Mouse (Mus musculus) limb, embryonic 11.5 days (tissue): Measurements from ENCODE around the gene Gm4858. TPM values are rescaled to one million over a fixed set of nuclear protein-coding genes. Genes with fewer than 3 reads are reported as not detected.
"Not testable (repeated sequence)": the region's sequence is repeated elsewhere in the genome, so short reads cannot be mapped to it uniquely, and the experiment has no call there.

Experiments used
- ATAC-seq: fragments of 200-750 bp; cut with Nextera tagmentation; 2 replicates; pipeline ENCODE4 v1.8.0; 2017; ENCODE audit warnings: low read depth; ENCODE audit not compliant: insufficient number of reproducible peaks, low FRiP score, low TSS enrichment
- DNase-seq: peaks from one replicate; pipeline ENCODE4 v3.0.0-alpha.2; 2015; ENCODE audit warnings: low spot score
- H3K27ac ChIP-seq: fragments of 300-500 bp; sonication (generic); replicated peaks from 2 replicates; pipeline ENCODE4 v1.5.1; 2014; ENCODE audit warnings: low read depth, mild to moderate bottlenecking, low read length
- H3K27me3 ChIP-seq: fragments of 300-500 bp; sonication (generic); 2 replicates; pipeline ENCODE4 v1.6.1; 2014; ENCODE audit warnings: mild to moderate bottlenecking, low read length, mixed read lengths; ENCODE audit not compliant: control insufficient read depth, insufficient read depth
- H3K36me3 ChIP-seq: fragments of 300-500 bp; sonication (generic); 2 replicates; pipeline ENCODE4 v1.6.1; 2014; ENCODE audit warnings: mild to moderate bottlenecking, low read length, moderate library complexity, mixed read lengths; ENCODE audit not compliant: control insufficient read depth, insufficient read depth
- H3K4me1 ChIP-seq: fragments of 300-500 bp; sonication (generic); 2 replicates; pipeline ENCODE4 v1.6.1; 2014; ENCODE audit warnings: low read length, mixed read lengths; ENCODE audit not compliant: control insufficient read depth, insufficient read depth
- H3K4me2 ChIP-seq: fragments of 300-500 bp; sonication (generic); 2 replicates; pipeline ENCODE4 v1.6.1; 2014; ENCODE audit warnings: low read depth, mild to moderate bottlenecking, moderate library complexity; ENCODE audit not compliant: severe bottlenecking
- H3K4me3 ChIP-seq: fragments of 300-500 bp; sonication (generic); 2 replicates; pipeline ENCODE4 v1.5.1; 2014; ENCODE audit warnings: low read depth, low read length
- H3K9ac ChIP-seq: fragments of 300-500 bp; sonication (generic); 2 replicates; pipeline ENCODE4 v1.6.1; 2014; ENCODE audit warnings: mild to moderate bottlenecking, low read length
- H3K9me3 ChIP-seq: fragments of 300-500 bp; sonication (generic); 2 replicates; pipeline ENCODE4 v1.6.1; 2016; ENCODE audit warnings: low read length; ENCODE audit not compliant: control insufficient read depth
- WGBS: fragments of 180-500 bp; shearing (Covaris S2); extraction: QIAGEN DNeasy Blood & Tissue Kit; methylation state at CpG from one replicate; pipeline ENCODE4 v1.1.7; 2014; 5-methylcytosine and 5-hydroxymethylcytosine counted together
- polyA plus RNA-seq: library from polyadenylated mRNA; unstranded; fragments of >200 nt; fragmentation: Nextera tagmentation; extraction: Ambion mirVana; gene quantifications from 2 replicates; pipeline ENCODE4 v1.2.1, GENCODE M21; 2014

The Gm4858 gene
- polyA plus RNA-seq, 1 experiment from 2014 or later, result not detected

- H3K36me3 ChIP-seq, result no peaks in the 10 kb centered on the region
- H3K4me3 ChIP-seq, result no peak overlapping the region
- H3K4me2 ChIP-seq, result no peak overlapping the region
- no peak overlapping the region for H3K27ac ChIP-seq
- H3K27me3 ChIP-seq, result no peaks in the 10 kb centered on the region
- no peaks in the 10 kb centered on the region for H3K9me3 ChIP-seq
- DNase-seq, result no peak
- no peaks in the 10 kb centered on the region for H3K4me1 ChIP-seq
- H3K9ac ChIP-seq, result no peak overlapping the region
- ATAC-seq, result no peak
- WGBS, result 85% methylated on average over 2 of the region's 2 CpGs
Observed at GRCm38 (mm10) chr3:93086631-93087030, 18.0 kb downstream of the Gm4858 start.

DNA sequence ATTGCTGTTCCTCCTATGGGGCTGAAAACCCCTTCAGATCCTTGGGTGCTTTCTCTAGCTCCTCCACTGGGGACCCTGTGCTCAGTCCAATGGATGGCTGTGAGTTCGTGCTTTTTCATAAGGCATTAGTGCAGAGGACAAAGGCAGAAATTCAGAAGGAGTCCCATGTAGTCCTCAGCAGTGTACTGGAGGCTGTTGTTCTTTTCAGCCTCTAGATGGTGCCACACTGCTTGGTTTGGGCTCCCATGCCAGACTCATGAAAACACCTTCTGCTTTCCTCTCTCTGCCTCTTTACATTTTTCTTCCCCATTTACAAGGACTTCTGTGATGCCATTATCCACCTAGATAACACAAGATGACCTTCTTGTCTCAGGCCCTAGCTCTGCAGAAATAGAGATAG lies 25.0 kb downstream of the Gm4858 start:
- not testable (repeated sequence) for H3K4me3 ChIP-seq, H3K27ac ChIP-seq, DNase-seq, ATAC-seq, H3K4me2 ChIP-seq, H3K27me3 ChIP-seq, H3K4me1 ChIP-seq, H3K9ac ChIP-seq, H3K9me3 ChIP-seq, H3K36me3 ChIP-seq
- 32% methylated on average over 1 of the region's 1 CpGs for WGBS

GRCm38 (mm10) chr3:93096447-93096846 lies 27.8 kb downstream of the Gm4858 start:
- ATAC-seq, result no peak
- 77% methylated on average over 2 of the region's 2 CpGs for WGBS
- Histone ChIP-seq H3K4me2 (no peak overlapping the region), H3K27me3 (no peaks in the 10 kb centered on the region), H3K9me3 (no peaks in the 10 kb centered on the region), H3K4me1 (no peaks in the 10 kb centered on the region), H3K9ac (no peak overlapping the region), H3K27ac (no peak overlapping the region), H3K4me3 (no peak overlapping the region), H3K36me3 (no peaks in the 10 kb centered on the region)
- DNase-seq, result no peak

GRCm38 (mm10) chr3:93111668-93112067 lies 43.0 kb downstream of the Gm4858 start:
- H3K4me1 ChIP-seq, result no peaks in the 10 kb centered on the region
- H3K27me3 ChIP-seq, result no peaks in the 10 kb centered on the region
- H3K9me3 ChIP-seq, result no peaks in the 10 kb centered on the region
- H3K27ac ChIP-seq, result no peak overlapping the region
- ATAC-seq (no peak), DNase-seq (peak; percentile 30)
- 36% methylated on average over 5 of the region's 5 CpGs for WGBS
- no peak overlapping the region for H3K4me3 ChIP-seq
- no peak overlapping the region for H3K4me2 ChIP-seq
- no peak overlapping the region for H3K9ac ChIP-seq
- H3K36me3 ChIP-seq, result no peaks in the 10 kb centered on the region

DNA sequence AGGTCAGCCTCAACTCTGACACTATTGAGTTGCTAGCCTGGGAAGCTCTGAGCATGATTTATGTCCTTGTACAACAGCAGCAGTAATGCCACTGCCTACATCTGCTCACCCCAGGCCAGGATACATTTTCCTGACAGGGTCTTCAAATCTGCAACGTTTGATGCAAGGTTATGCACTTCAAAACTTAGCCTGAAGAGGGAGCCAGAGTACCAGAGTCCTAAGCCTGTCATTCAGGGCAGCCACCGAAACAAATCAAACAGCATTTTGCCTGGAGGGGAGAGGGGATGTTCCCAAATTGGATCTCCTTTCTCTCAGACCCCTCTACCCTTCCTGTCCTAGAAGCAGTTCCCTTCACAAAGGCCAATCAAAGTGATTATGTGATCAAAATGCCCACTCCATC lies 45.9 kb downstream of the Gm4858 start:
- H3K4me1 ChIP-seq, result no peaks in the 10 kb centered on the region
- H3K9me3 ChIP-seq, result no peaks in the 10 kb centered on the region
- no peak overlapping the region for H3K27ac ChIP-seq
- 0% methylated on average over 2 of the region's 2 CpGs for WGBS
- H3K4me2 ChIP-seq, result no peak overlapping the region
- H3K36me3 ChIP-seq, result no peaks in the 10 kb centered on the region
- no peaks in the 10 kb centered on the region for H3K27me3 ChIP-seq
- no peak overlapping the region for H3K9ac ChIP-seq
- DNase-seq (peak; percentile 68), ATAC-seq (no peak)
- no peak overlapping the region for H3K4me3 ChIP-seq

GRCm38 (mm10) chr3:93119101-93119500 lies 50.5 kb downstream of the Gm4858 start:
- no peaks in the 10 kb centered on the region for H3K9me3 ChIP-seq
- 43% methylated on average over 4 of the region's 4 CpGs for WGBS
- H3K4me1 ChIP-seq, result no peaks in the 10 kb centered on the region

More at GRCm38 (mm10) chr3:93119101-93119500, 50.5 kb downstream of the Gm4858 start:
- no peak for DNase-seq
- H3K27ac ChIP-seq, result no peak overlapping the region
- ATAC-seq, result no peak
- no peak overlapping the region for H3K9ac ChIP-seq
- no peaks in the 10 kb centered on the region for H3K36me3 ChIP-seq
- no peak overlapping the region for H3K4me3 ChIP-seq
- H3K4me2 ChIP-seq, result no peak overlapping the region
- H3K27me3 ChIP-seq, result no peaks in the 10 kb centered on the region

Other genes starting within 250 kb of the Gm4858 start
- gene Kprp, start 241.6 kb upstream of the Gm4858 start, polyA plus RNA-seq, result not detected in 2 replicates
- gene Lce1l, start 217.5 kb upstream of the Gm4858 start, polyA plus RNA-seq, result not detected in 2 replicates
- gene 2310050C09Rik, start 198.6 kb upstream of the Gm4858 start, polyA plus RNA-seq, result not detected in 2 replicates
- gene Lce3a, start 142.6 kb upstream of the Gm4858 start, polyA plus RNA-seq, result not detected in 2 replicates
- gene Lce3b, start 135.8 kb upstream of the Gm4858 start, polyA plus RNA-seq, result not detected in 2 replicates
- not detected in 2 replicates for gene Lce3c, start 124.3 kb upstream of the Gm4858 start, polyA plus RNA-seq
- gene Lce3d, start 111.4 kb upstream of the Gm4858 start, polyA plus RNA-seq, result not detected in 2 replicates
- gene Lce3e, start 101.8 kb upstream of the Gm4858 start, polyA plus RNA-seq, result not detected in 2 replicates
- not detected in 2 replicates for gene Lce3f, start 76.6 kb upstream of the Gm4858 start, polyA plus RNA-seq
- not detected in 2 replicates for gene Crct1, start 53.1 kb upstream of the Gm4858 start, polyA plus RNA-seq
- not detected in 2 replicates for gene Lce1m, start 49.8 kb upstream of the Gm4858 start, polyA plus RNA-seq
- gene Crnn, start 76.0 kb downstream of the Gm4858 start, polyA plus RNA-seq, result not detected in 2 replicates
- not detected in 2 replicates for gene Flg2, start 128.5 kb downstream of the Gm4858 start, polyA plus RNA-seq
- not detected in 2 replicates for gene Flg, start 204.7 kb downstream of the Gm4858 start, polyA plus RNA-seq